Mouse (Mus musculus): ENCODE measurements at regions not wholly inside any gene's neighbourhood (a gene's known extent, or its start where the extent isn't known, plus 50 kb on each side); places are given as distances from the start of the nearest gene placed in this dataset.

DNA sequence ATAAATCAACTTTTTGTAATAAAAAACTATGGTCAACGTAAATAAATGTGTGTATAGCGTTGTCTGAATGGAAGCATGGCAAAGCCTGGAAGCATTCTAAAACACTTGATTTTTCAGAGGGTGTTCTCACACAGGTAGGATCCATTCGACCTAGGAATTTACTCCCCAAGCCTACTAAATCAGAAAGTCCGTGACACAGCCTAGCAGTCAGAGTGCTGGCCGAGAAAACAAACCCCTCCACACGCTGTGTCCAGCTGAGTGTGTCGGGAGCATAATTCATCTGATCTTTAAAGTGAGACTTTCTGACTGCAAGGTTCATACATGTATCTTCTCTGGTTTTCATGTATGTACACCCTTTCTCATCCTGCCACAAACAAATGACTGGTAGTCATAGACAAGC is 58.8 kb upstream of the Sfrp2 start:
- Histone ChIP-seq H3K27ac (ENCODE audit: control insufficient read depth, insufficient read depth, low read depth, low read length) (no peak overlapping the region), H3K4me3 (ENCODE audit: control insufficient read depth, low read depth, low read length) (no peak overlapping the region), H3K4me1 (ENCODE audit: control insufficient read depth, insufficient read depth, low read length) (no peaks in the 10 kb centered on the region), H3K27me3 (ENCODE audit: control insufficient read depth, insufficient read depth, low read length) (no peaks in the 10 kb centered on the region), H3K36me3 (ENCODE audit: control insufficient read depth, insufficient read depth, low read length) (no peaks in the 10 kb centered on the region)
- no peak for TF ChIP-seq CTCF (IDR thresholded peaks at IDR 0.05; ENCODE audit: control insufficient read depth, insufficient read depth, insufficient replicate concordance, low read depth, low read length)
- no peak for TF ChIP-seq POLR2A (IDR thresholded peaks at IDR 0.05; ENCODE audit: control insufficient read depth, low read depth, low read length)

DNA sequence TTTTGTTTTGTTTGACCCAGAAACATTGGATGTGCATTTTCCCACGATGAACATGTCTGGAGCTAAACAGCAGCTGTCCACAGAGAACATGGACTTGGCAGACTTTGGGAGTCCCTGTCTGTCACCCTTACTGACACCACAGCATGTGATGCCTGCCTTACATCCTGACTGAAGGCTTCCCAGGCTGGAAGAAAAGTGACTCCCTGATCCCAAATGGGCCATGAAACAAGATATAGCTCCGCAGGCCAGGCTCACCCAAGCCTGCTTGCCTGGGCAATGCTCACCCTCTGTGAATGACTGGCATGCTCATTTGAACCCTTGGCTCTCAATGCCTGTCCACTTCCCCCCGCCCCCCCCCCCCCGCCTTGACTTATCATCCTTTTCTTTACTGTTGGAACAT is 57.1 kb upstream of the Sfrp2 start:
- Histone ChIP-seq H3K4me3 (ENCODE audit: control insufficient read depth, low read depth, low read length) (no peak overlapping the region), H3K4me1 (ENCODE audit: control insufficient read depth, insufficient read depth, low read length) (no peaks in the 10 kb centered on the region; the same call in 1 of the 2 replicates), H3K27me3 (ENCODE audit: control insufficient read depth, insufficient read depth, low read length) (no peaks in the 10 kb centered on the region), H3K27ac (ENCODE audit: control insufficient read depth, insufficient read depth, low read depth, low read length) (no peak overlapping the region), H3K36me3 (ENCODE audit: control insufficient read depth, insufficient read depth, low read length) (no peaks in the 10 kb centered on the region)
- no peak for TF ChIP-seq POLR2A (IDR thresholded peaks at IDR 0.05; ENCODE audit: control insufficient read depth, low read depth, low read length)
- TF ChIP-seq CTCF (IDR thresholded peaks at IDR 0.05; ENCODE audit: control insufficient read depth, insufficient read depth, insufficient replicate concordance, low read depth, low read length), result no peak

DNA sequence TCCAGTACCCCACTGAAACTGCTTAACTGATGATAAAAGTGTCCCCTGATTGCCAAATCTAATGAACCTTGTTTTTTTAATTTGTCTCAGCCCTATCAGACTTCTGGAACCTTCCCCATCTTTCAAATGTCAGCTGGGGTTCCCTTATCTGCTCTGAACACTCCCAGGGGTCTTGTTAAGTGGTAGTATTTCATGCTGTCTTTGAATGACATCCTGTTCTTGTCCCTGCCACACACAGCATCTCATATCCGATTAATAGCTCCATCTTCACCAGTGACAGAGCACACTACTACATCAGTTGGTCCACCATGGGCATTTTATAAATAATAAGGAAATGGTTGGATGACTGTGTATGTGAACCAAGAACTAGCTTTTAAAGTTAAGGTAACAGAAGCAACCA is 56.6 kb upstream of the Sfrp2 start:
- H3K4me3 ChIP-seq (ENCODE audit: control insufficient read depth, low read depth, low read length), result no peak overlapping the region
- TF ChIP-seq CTCF (IDR thresholded peaks at IDR 0.05; ENCODE audit: control insufficient read depth, insufficient read depth, insufficient replicate concordance, low read depth, low read length) (no peak), POLR2A (IDR thresholded peaks at IDR 0.05; ENCODE audit: control insufficient read depth, low read depth, low read length) (no peak)
- H3K27me3 ChIP-seq (ENCODE audit: control insufficient read depth, insufficient read depth, low read length), result no peaks in the 10 kb centered on the region
- H3K36me3 ChIP-seq (ENCODE audit: control insufficient read depth, insufficient read depth, low read length), result no peaks in the 10 kb centered on the region
- H3K4me1 ChIP-seq (ENCODE audit: control insufficient read depth, insufficient read depth, low read length), result no peaks in the 10 kb centered on the region; the same call in 1 of the 2 replicates
- H3K27ac ChIP-seq (ENCODE audit: control insufficient read depth, insufficient read depth, low read depth, low read length), result no peak overlapping the region

DNA sequence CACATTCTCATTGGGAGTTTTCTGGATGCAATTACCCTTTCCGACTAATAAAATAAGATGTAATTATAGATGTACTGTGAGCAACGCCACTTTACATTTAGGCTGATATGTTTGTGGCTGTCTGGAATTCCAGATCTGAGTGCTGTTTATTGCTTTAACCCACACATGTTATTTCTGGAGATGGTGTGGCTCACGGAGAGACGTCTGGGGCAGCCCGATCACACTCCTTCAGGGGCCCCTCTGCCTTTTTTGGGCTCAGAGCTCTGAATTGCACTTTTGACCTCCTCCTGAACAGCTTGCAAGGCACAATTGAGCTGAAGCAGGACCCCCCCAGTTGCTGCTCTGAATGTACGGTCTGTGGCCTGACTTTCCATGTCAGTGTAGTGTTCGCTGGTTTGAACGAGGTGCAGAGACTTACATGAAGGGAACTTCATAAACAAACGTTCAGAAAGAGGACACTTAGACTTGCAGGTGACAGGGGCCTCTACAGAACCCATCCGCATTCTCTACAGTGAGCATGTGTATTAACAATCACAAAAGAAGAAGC is 55.1 kb upstream of the Sfrp2 start:
- TF ChIP-seq CTCF (IDR thresholded peaks at IDR 0.05; ENCODE audit: control insufficient read depth, insufficient read depth, insufficient replicate concordance, low read depth, low read length) (no peak), POLR2A (IDR thresholded peaks at IDR 0.05; ENCODE audit: control insufficient read depth, low read depth, low read length) (no peak)
- no peaks in the 10 kb centered on the region for H3K27me3 ChIP-seq (ENCODE audit: control insufficient read depth, insufficient read depth, low read length)
- H3K27ac ChIP-seq (ENCODE audit: control insufficient read depth, insufficient read depth, low read depth, low read length), result no peak overlapping the region
- H3K36me3 ChIP-seq (ENCODE audit: control insufficient read depth, insufficient read depth, low read length), result no peaks in the 10 kb centered on the region
- H3K4me3 ChIP-seq (ENCODE audit: control insufficient read depth, low read depth, low read length), result no peak overlapping the region
- no peaks in the 10 kb centered on the region; the same call in 1 of the 2 replicates for H3K4me1 ChIP-seq (ENCODE audit: control insufficient read depth, insufficient read depth, low read length)

DNA sequence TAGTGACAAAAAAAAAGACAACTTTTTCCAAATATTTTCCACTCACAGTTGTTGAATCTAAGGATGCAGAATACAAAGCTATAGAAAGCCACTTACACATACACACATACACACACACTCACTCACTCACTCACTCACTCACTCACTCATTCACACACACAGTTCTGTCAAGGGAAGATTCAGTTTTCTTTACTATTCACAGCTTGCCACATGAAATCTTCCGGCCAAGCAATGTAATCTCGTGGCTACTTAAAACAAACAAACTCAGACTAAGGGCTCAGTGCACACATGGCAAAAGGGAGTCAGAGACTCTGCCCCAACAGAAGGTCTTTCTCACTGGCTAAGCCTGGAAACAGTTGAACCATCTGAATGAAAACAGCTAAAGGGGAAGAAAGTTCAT is 53.8 kb upstream of the Sfrp2 start:
- H3K4me1 ChIP-seq (ENCODE audit: control insufficient read depth, insufficient read depth, low read length), result no peaks in the 10 kb centered on the region; the same call in 1 of the 2 replicates
- H3K27ac ChIP-seq (ENCODE audit: control insufficient read depth, insufficient read depth, low read depth, low read length), result no peak overlapping the region
- H3K27me3 ChIP-seq (ENCODE audit: control insufficient read depth, insufficient read depth, low read length), result no peaks in the 10 kb centered on the region
- TF ChIP-seq CTCF (IDR thresholded peaks at IDR 0.05; ENCODE audit: control insufficient read depth, insufficient read depth, insufficient replicate concordance, low read depth, low read length), result no peak
- no peak for TF ChIP-seq POLR2A (IDR thresholded peaks at IDR 0.05; ENCODE audit: control insufficient read depth, low read depth, low read length)
- peak overlapping the region; percentile 60; the same call in 1 of the 2 replicates for H3K4me3 ChIP-seq (ENCODE audit: control insufficient read depth, low read depth, low read length)
- H3K36me3 ChIP-seq (ENCODE audit: control insufficient read depth, insufficient read depth, low read length), result no peaks in the 10 kb centered on the region

DNA sequence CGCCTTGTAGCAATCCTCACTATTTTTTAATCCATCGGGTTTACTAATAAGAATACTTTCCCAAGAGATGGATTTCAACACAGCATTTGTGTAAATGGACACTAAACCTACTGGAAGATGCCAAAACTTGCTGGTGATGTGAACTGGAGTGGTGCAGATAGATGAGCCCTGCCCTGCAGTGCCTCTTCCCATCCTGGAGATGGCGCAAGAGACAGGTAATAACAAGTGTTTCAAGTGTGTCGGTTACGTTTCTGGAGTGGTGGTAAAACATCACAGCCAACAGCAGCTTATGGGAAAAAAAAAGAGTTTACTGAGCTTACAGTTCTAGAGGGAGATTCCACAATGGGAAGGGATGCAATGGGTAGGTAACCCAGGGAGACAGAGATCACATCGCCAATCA is 51.5 kb upstream of the Sfrp2 start:
- Histone ChIP-seq H3K27me3 (ENCODE audit: control insufficient read depth, insufficient read depth, low read length) (no peaks in the 10 kb centered on the region), H3K4me1 (ENCODE audit: control insufficient read depth, insufficient read depth, low read length) (no peaks in the 10 kb centered on the region; the same call in 1 of the 2 replicates), H3K4me3 (ENCODE audit: control insufficient read depth, low read depth, low read length) (no peak overlapping the region), H3K36me3 (ENCODE audit: control insufficient read depth, insufficient read depth, low read length) (no peaks in the 10 kb centered on the region), H3K27ac (ENCODE audit: control insufficient read depth, insufficient read depth, low read depth, low read length) (no peak overlapping the region)
- TF ChIP-seq POLR2A (IDR thresholded peaks at IDR 0.05; ENCODE audit: control insufficient read depth, low read depth, low read length) (no peak), CTCF (IDR thresholded peaks at IDR 0.05; ENCODE audit: control insufficient read depth, insufficient read depth, insufficient replicate concordance, low read depth, low read length) (peak; percentile 61; the same call in 1 of the 2 replicates)

All from testis, adult 2 months (tissue).